Mouse (Mus musculus) liver, postnatal 0 days (tissue): Measurements from ENCODE around the gene Zeb2. TPM values are rescaled to one million over a fixed set of nuclear protein-coding genes. Genes with fewer than 3 reads are reported as not detected.
A peak's percentile ranks its signal among the peaks of the same experiment; 100 is the strongest.

ENCODE experiments used
- ATAC-seq: fragments of 200-750 bp; cut with Nextera tagmentation; 2 replicates; pipeline ENCODE4 v1.8.0; 2017; ENCODE audit warnings: mild to moderate bottlenecking, moderate library complexity
- DNase-seq: peaks from one replicate; pipeline ENCODE4 v3.0.0-alpha.2; 2016
- H3K27ac ChIP-seq: fragments of 300-500 bp; sonication (generic); 2 replicates; pipeline ENCODE4 v1.5.1; 2014; ENCODE audit warnings: antibody characterized with exemption, moderate library complexity, mild to moderate bottlenecking, low read depth
- H3K27me3 ChIP-seq: fragments of 300-500 bp; sonication (generic); 2 replicates; pipeline ENCODE4 v1.6.1; 2014; ENCODE audit warnings: low read length, control low read depth, mixed read lengths; ENCODE audit not compliant: insufficient read depth
- H3K36me3 ChIP-seq: fragments of 300-500 bp; sonication (generic); replicated peaks from 2 replicates; pipeline ENCODE4 v1.6.1; 2014; ENCODE audit warnings: mild to moderate bottlenecking, control low read depth, low read length, moderate library complexity, mixed read lengths; ENCODE audit not compliant: insufficient read depth
- H3K4me1 ChIP-seq: fragments of 300-500 bp; sonication (generic); 2 replicates; pipeline ENCODE4 v1.6.1; 2014; ENCODE audit warnings: antibody characterized with exemption, mild to moderate bottlenecking, control low read depth; ENCODE audit not compliant: insufficient read depth
- H3K4me2 ChIP-seq: fragments of 300-500 bp; sonication (generic); 2 replicates; pipeline ENCODE4 v1.6.1; 2014; ENCODE audit warnings: low read depth, mild to moderate bottlenecking, low read length, moderate library complexity, mixed read lengths
- H3K4me3 ChIP-seq: fragments of 300-500 bp; sonication (generic); 2 replicates; pipeline ENCODE4 v1.5.1; 2014; ENCODE audit warnings: low read depth, low read length
- H3K9ac ChIP-seq: fragments of 300-500 bp; sonication (generic); replicated peaks from 2 replicates; pipeline ENCODE4 v1.6.1; 2014; ENCODE audit warnings: mild to moderate bottlenecking, moderate library complexity
- H3K9me3 ChIP-seq: fragments of 300-500 bp; sonication (generic); 2 replicates; pipeline ENCODE4 v1.6.1; 2016; ENCODE audit warnings: mild to moderate bottlenecking, control low read depth, low read length, mixed read lengths
- CTCF ChIP-seq: sonication (generic); IDR thresholded peaks from 2 replicates; pipeline ENCODE4 v1.5.1; 2016; ENCODE audit warnings: antibody characterized with exemption, low read depth
- EP300 ChIP-seq: IDR thresholded peaks from 2 replicates; pipeline ENCODE4 v1.6.1; 2016; ENCODE audit warnings: antibody characterized with exemption, low read depth, mild to moderate bottlenecking
- WGBS: fragments of 180-500 bp; shearing (Covaris S2); extraction: QIAGEN DNeasy Blood & Tissue Kit; methylation state at CpG from one replicate; pipeline ENCODE4 v1.1.7; 2014; ENCODE audit not compliant: insufficient replicate concordance; 5-methylcytosine and 5-hydroxymethylcytosine counted together
- polyA plus RNA-seq: library from polyadenylated mRNA; unstranded; fragments of >200 nt; fragmentation: Nextera tagmentation; extraction: Ambion mirVana; gene quantifications from 2 replicates; pipeline ENCODE4 v1.2.1, GENCODE M21; 2015

Zeb2 gene
- polyA plus RNA-seq, 1 experiment from 2014 or later: 8.8 TPM

DNA sequence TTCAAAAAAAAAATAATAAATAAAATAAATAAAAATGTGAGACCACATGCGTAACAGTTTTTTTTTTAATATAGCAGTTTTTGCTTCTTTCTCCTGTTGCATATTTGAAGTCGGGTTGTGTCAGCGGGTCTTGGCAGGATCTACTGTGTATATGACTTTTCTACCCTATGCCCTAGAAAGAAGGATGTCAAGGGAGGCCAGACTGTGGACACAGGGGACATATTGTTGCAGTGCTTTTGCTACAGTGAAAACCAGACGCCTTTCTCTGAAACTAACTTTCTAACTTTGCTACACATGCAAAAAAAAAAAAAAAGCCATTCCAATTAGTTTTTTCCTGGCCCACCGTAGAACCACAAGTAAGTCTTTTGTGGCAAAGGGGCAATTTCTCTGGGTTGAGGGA, 6.3 kb upstream of the Zeb2 start:
- Histone ChIP-seq H3K9ac (no peak overlapping the region), H3K9me3 (no peaks in the 10 kb centered on the region), H3K4me3 (no peak overlapping the region), H3K36me3 (no peaks in the 10 kb centered on the region), H3K27me3 (no peaks in the 10 kb centered on the region), H3K27ac (no peak overlapping the region), H3K4me2 (no peak overlapping the region), H3K4me1 (no peaks in the 10 kb centered on the region)
- no peak for TF ChIP-seq CTCF
- TF ChIP-seq EP300: no peak
- WGBS: 76% methylated on average over 5 of the region's 5 CpGs
- DNase-seq: no peak
- ATAC-seq: no peak

DNA sequence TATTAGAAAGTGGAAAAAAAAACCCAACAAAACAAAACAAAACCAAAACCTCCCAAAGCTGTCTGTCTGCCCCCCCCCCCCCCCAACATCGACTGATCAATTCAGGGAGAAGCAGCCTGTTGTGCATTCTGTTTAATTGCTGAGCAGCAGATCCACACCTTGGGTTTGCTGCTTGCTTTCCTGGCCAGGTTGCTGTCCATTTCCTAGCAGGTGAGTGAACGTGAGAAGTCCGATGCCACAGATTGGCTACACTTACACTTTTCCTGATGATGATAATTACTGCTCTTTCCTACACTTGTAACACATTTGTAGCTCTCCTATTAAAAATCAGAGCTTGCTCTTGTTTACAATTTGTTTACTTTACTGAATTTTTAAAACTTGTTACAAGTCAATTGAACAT, 926 bp upstream of the Zeb2 start:
- H3K4me2 ChIP-seq: no peak overlapping the region
- no peak overlapping the region for H3K9ac ChIP-seq
- H3K27ac ChIP-seq: 0 out of 2 replicates have a peak overlapping the region, but pooled peaks have one; percentile 3
- ATAC-seq (no peak), DNase-seq (no peak)
- 59% methylated on average over 3 of the region's 3 CpGs for WGBS
- no peaks in the 10 kb centered on the region for H3K9me3 ChIP-seq
- H3K4me3 ChIP-seq: no peak overlapping the region
- H3K4me1 ChIP-seq: peaks cover 10% of the 10 kb centered on the region; the same call in 1 of the 2 replicates
- TF ChIP-seq CTCF (no peak), EP300 (no peak)
- 0 out of 2 replicates have a peak, but pooled peaks cover 13% of the 10 kb centered on the region for H3K27me3 ChIP-seq
- no peaks in the 10 kb centered on the region for H3K36me3 ChIP-seq

DNA sequence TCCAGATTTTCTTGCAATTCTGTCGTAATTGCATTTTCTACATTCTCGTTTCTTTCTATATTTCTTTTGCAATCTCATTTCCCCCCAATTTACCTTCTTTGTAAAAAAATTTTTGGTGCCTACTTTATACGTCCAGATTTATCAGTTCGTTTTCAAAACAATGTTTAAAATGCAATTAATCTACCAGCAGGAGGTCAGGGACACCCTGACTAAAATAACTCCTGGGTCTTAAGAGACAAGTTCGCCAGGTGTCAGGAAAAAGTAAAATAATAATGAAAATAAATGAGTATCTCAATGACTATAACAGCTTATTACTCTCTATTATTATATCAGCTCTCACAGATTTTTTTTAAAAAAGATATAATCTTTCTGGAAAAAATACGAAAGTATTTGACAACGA, 397 bp upstream of the Zeb2 start:
- Histone ChIP-seq H3K9me3 (no peaks in the 10 kb centered on the region), H3K36me3 (no peaks in the 10 kb centered on the region), H3K9ac (peak overlapping the region; percentile 66), H3K27ac (peak overlapping the region; percentile 74; the same call in 1 of the 2 replicates), H3K4me1 (peaks cover 10% of the 10 kb centered on the region; the same call in 1 of the 2 replicates), H3K4me3 (peak overlapping the region; percentile 69), H3K27me3 (0 out of 2 replicates have a peak, but pooled peaks cover 13% of the 10 kb centered on the region), H3K4me2 (peak overlapping the region; percentile 98)
- DNase-seq (no peak), ATAC-seq (no peak)
- 32% methylated on average over 7 of the region's 7 CpGs for WGBS
- TF ChIP-seq CTCF (no peak), EP300 (no peak)

DNA sequence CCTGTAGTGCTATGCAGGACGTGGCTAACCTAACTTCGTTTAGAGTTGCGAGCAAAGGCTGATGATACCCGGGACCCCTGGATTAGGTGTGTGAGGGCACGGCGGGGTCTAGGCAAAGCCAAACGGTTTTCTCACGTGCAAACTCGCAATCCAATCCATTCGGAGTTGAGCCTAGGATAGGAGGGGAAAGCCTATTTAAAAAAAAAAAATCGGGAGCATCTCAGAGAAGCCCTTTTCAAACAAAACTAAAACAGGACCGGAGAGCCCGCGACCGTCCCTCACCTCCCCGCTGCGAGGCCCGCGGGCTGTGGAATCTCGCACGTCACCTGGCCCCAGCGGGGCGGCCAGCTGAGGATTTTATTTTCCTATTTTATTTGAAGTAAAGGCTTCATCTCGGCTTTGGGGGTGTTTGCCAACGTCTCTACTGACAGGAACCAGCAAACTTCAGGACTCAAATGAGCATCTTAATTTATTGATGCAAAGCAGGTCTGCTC, 617 bp downstream of the Zeb2 start:
- Histone ChIP-seq H3K9ac (peak overlapping the region; percentile 66), H3K4me2 (peak overlapping the region; percentile 98), H3K27me3 (0 out of 2 replicates have a peak, but pooled peaks cover 13% of the 10 kb centered on the region), H3K36me3 (no peaks in the 10 kb centered on the region), H3K4me3 (peak overlapping the region; percentile 69), H3K9me3 (no peaks in the 10 kb centered on the region), H3K27ac (peak overlapping the region; percentile 74), H3K4me1 (peaks cover 10% of the 10 kb centered on the region; the same call in 1 of the 2 replicates)
- DNase-seq (peak; percentile 37), ATAC-seq (no peak)
- TF ChIP-seq CTCF (no peak), EP300 (no peak)
- WGBS: 0% methylated on average over 25 of the region's 25 CpGs

DNA sequence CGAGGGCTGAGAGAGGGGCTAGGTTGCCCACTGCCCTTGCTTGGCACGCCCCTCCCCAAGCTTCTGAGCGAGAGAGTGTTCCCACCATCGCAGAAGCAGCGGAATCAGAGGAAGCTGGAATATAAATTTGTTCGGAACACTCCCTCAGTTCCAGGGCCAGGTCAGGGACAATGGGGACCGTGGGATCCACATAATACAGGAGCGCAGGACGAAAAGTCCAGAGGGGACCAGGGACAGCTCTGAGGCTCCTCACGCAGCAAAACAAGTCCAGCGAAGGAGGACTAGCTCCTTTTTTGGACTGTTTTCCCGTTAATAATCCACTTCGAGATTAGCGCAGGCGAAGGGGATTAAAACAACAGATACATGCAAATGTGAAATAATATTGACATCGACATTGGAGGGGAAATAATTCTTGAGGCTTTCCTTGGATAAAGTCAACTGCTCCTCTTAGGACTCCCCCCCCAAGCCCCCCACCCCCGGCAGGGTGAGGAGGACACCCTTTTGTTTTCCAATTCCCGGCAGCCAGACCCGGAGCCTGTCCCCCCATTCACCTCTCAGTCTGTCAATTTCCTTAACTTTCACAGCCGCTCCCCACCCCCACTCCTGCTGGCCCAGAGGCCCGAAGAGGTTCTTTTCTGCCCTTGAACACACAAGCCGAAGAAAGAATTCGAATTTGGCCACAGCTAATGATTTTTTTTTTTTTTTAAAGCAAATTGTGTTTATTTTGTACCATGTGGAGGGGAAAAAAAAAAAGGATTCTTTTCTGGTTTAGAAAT, 1.3 kb downstream of the Zeb2 start:
- peak overlapping the region; percentile 98 for H3K4me2 ChIP-seq

DNA sequence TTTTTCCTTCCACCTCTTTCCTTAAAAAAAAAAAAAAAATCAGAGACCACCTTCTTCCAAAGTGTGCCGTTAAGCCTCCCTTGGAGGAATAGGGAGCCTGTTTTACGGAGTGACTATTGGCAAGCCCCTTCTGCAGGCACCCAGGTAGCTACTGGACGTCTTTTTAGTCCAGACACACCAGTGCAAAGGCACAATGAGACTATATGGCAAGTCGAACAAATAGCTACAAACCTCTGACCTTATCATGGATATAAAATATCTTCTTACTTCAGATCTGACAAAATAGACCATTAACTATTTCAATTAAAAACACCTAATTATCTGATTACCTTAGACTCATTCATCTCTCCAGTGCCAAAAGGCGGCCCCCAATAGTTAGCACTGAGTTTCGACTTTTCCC, 2.0 kb downstream of the Zeb2 start:
- Histone ChIP-seq H3K4me1 (peaks cover 10% of the 10 kb centered on the region; the same call in 1 of the 2 replicates), H3K27ac (peak overlapping the region; percentile 74; the same call in 1 of the 2 replicates), H3K4me3 (peak overlapping the region; percentile 69), H3K9me3 (no peaks in the 10 kb centered on the region), H3K4me2 (peak overlapping the region; percentile 98), H3K36me3 (no peaks in the 10 kb centered on the region), H3K27me3 (peaks cover 16% of the 10 kb centered on the region; the same call in 1 of the 2 replicates), H3K9ac (peak overlapping the region; percentile 66)
- TF ChIP-seq EP300: no peak
- TF ChIP-seq CTCF: no peak
- DNase-seq (no peak), ATAC-seq (no peak)
- 16% methylated on average over 6 of the region's 6 CpGs for WGBS

More for the DNA sequence above, 1.3 kb downstream of the Zeb2 start:
- H3K9ac ChIP-seq: peak overlapping the region; percentile 66
- peak overlapping the region; percentile 74 for H3K27ac ChIP-seq
- WGBS: 3% methylated on average over 23 of the region's 23 CpGs
- H3K4me3 ChIP-seq: peak overlapping the region; percentile 69
- ATAC-seq (no peak), DNase-seq (peak; percentile 59)
- peaks cover 16% of the 10 kb centered on the region; the same call in 1 of the 2 replicates for H3K27me3 ChIP-seq
- no peaks in the 10 kb centered on the region for H3K36me3 ChIP-seq
- no peaks in the 10 kb centered on the region for H3K9me3 ChIP-seq
- TF ChIP-seq CTCF (no peak), EP300 (no peak)
- H3K4me1 ChIP-seq: peaks cover 10% of the 10 kb centered on the region; the same call in 1 of the 2 replicates
